Mouse (Mus musculus) cerebellum, adult 2 months (tissue): ENCODE data around the gene Tango6.

Experiments
- CTCF ChIP-seq: fragments of 200-500 bp; IDR thresholded peaks from 2 replicates; pipeline ENCODE4 v1.5.1; 2011; ENCODE audit warnings: low read depth, mild to moderate bottlenecking, control low read depth, low read length, moderate library complexity, borderline replicate concordance; ENCODE audit not compliant: insufficient read depth
- POLR2A ChIP-seq: fragments of 200-500 bp; IDR thresholded peaks from 2 replicates; pipeline ENCODE4 v1.6.1; 2011; ENCODE audit warnings: low read length, control low read depth, borderline replicate concordance; ENCODE audit not compliant: insufficient read depth

GRCm38 (mm10) chr8:106727889-106728288 is 45.0 kb downstream of the Tango6 start:
- TF ChIP-seq CTCF, result no peak
- TF ChIP-seq POLR2A, result no peak
